Mouse (Mus musculus) intestine, embryonic 16.5 days (tissue): ENCODE data around the gene Gm35315. TPM values are rescaled to one million over a fixed set of nuclear protein-coding genes. Genes with fewer than 3 reads are reported as not detected.
A peak's percentile ranks its signal among the peaks of the same experiment; 100 is the strongest.
"Not testable (repeated sequence)": the region's sequence is repeated elsewhere in the genome, so short reads cannot be mapped to it uniquely, and the experiment has no call there.

Experiments
- ATAC-seq: fragments of 200-750 bp; cut with Nextera tagmentation; 2 replicates; pipeline ENCODE4 v1.8.0; 2017; ENCODE audit warnings: moderate TSS enrichment, moderate library complexity
- H3K27ac ChIP-seq: fragments of 300-500 bp; sonication (generic); 2 replicates; pipeline ENCODE4 v1.5.1; 2014; ENCODE audit warnings: mild to moderate bottlenecking, low read length
- H3K27me3 ChIP-seq: fragments of 300-500 bp; sonication (generic); replicated peaks from 2 replicates; pipeline ENCODE4 v1.6.1; 2014; ENCODE audit warnings: low read length, control low read depth, mixed read lengths; ENCODE audit not compliant: control insufficient read depth, insufficient read depth
- H3K36me3 ChIP-seq: fragments of 300-500 bp; sonication (generic); 2 replicates; pipeline ENCODE4 v1.6.1; 2014; ENCODE audit warnings: low read length, control low read depth; ENCODE audit not compliant: control insufficient read depth, insufficient read depth
- H3K4me1 ChIP-seq: fragments of 300-500 bp; sonication (generic); 2 replicates; pipeline ENCODE4 v1.6.1; 2014; ENCODE audit warnings: low read length, control low read depth, mixed read lengths; ENCODE audit not compliant: control insufficient read depth, insufficient read depth
- H3K4me2 ChIP-seq: fragments of 300-500 bp; sonication (generic); 2 replicates; pipeline ENCODE4 v1.6.1; 2014; ENCODE audit warnings: low read depth, low read length, control low read depth
- H3K4me3 ChIP-seq: fragments of 300-500 bp; sonication (generic); 2 replicates; pipeline ENCODE4 v1.5.1; 2014; ENCODE audit warnings: mild to moderate bottlenecking, low read length
- H3K9ac ChIP-seq: fragments of 300-500 bp; sonication (generic); 2 replicates; pipeline ENCODE4 v1.6.1; 2014; ENCODE audit warnings: low read depth, low read length
- H3K9me3 ChIP-seq: fragments of 300-500 bp; sonication (generic); 2 replicates; pipeline ENCODE4 v1.6.1; 2016; ENCODE audit warnings: low read length, control low read depth; ENCODE audit not compliant: control insufficient read depth
- WGBS: fragments of 180-500 bp; shearing (Covaris S2); extraction: QIAGEN DNeasy Blood & Tissue Kit; methylation state at CpG from one replicate; pipeline ENCODE4 v1.1.7; 2014; 5-methylcytosine and 5-hydroxymethylcytosine counted together
- polyA plus RNA-seq: library from polyadenylated mRNA; unstranded; fragments of >200 nt; fragmentation: Nextera tagmentation; extraction: Ambion mirVana; gene quantifications from 2 replicates; pipeline ENCODE4 v1.2.1, GENCODE M21; 2015

Gene Gm35315
- 1.5 and 2.1 TPM in 2 replicates for polyA plus RNA-seq

DNA sequence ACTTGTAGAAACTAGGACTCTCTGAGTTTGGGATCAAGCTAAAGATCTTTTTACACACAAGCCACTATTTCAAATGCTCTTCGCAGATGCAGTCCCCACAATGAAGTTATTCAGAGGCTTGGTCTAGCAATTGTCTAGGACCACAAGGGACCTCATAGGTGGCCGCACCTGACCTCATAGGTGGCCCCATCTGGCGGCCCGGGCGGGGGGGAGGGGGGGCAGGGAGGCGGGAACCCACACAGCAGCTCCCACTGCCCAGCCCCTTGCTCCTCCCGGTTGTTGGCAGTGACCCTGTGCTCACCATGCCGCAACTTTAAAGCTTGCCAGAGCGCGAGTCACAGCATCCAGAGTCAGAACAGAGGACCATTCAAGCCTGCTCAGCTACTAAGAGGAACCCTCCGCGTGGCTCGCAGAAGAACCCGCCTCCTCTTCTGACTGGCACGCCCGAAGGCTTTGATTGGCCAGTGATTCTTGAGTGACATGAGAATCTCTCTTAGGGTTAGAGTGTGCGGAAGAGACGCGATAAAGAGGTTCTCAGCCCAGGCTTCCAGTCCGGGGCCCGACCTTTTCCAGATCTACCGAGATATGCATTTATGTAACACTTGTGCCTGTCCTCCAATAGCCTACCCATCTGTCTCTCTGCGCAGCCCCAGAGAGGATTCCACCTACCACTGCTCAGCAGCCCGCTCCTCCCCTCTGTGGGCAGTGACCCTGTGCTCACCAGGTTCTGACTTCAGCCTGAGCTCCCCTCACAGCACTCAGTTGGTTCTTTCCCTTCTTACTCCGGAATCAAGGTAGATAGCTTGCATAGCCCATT lies at the start of gene Gm35315:
Gene Gm35315, minus strand, starts transcription at position 391 of the 817 bp plus-strand sequence.
- Histone ChIP-seq H3K27ac (peak within 1 kb of the TSS; percentile 75), H3K4me1 (no peaks in the 10 kb centered on the region), H3K9ac (peak within 1 kb of the TSS; percentile 67), H3K4me2 (peak within 1 kb of the TSS; percentile 92), H3K4me3 (peak within 1 kb of the TSS; percentile 62), H3K9me3 (no peaks in the 10 kb centered on the region), H3K27me3 (no peaks in the 10 kb centered on the region), H3K36me3 (no peaks in the 10 kb centered on the region)
- ATAC-seq: peak; percentile 98
- WGBS: 1% methylated on average over 25 of the region's 25 CpGs

DNA sequence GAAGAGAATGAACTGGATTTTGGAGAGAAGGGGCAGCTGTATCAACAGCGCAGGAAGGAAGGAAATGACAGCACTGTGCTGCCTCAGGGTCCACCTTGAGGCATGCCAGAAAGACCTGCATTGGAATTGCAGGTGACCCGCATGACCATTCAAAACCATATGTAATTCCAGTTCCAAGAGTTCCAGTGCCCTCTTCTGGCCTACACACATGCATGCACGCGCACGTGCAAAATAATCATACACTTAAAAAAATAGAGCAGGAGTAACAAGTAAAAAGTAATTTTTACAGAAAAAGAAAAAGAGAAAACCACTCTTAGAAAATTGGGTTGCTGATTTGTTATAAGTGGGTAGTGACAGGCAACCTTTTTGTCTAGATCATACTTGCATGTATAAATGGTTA lies 48.8 kb upstream of the Gm35315 start:
- 89% methylated on average over 5 of the region's 5 CpGs for WGBS

DNA sequence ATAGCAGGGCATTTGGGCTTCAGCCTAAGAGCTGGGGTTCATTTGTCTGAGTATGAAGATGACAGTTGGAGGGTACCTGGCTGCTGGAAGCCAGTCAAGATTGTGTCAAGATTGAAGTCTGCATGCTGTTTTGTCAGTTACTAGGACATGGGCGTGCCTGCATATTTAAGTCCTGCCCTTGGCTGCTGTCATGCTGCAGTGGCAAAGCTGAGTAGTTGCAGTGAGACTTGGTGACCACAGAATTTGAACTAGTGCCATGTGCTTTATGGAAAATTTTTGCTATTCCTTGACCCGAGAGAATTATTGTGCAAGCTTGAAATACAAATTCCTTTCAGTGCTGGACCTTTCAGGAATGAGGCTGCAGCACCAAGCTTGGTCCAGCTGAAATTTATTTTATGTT lies 48.1 kb upstream of the Gm35315 start:
- Histone ChIP-seq H3K9ac (no peak overlapping the region), H3K4me3 (no peak overlapping the region), H3K27me3 (no peaks in the 10 kb centered on the region), H3K4me2 (no peak overlapping the region), H3K4me1 (no peaks in the 10 kb centered on the region), H3K9me3 (no peaks in the 10 kb centered on the region), H3K27ac (no peak overlapping the region), H3K36me3 (peaks cover 12% of the 10 kb centered on the region; the same call in 1 of the 2 replicates)
- 90% methylated on average over 2 of the region's 2 CpGs for WGBS
- no peak for ATAC-seq

More for the DNA sequence above, 48.8 kb upstream of the Gm35315 start:
- H3K4me3 ChIP-seq: no peak overlapping the region
- no peaks in the 10 kb centered on the region for H3K27me3 ChIP-seq
- no peak overlapping the region for H3K9ac ChIP-seq
- no peak for ATAC-seq
- H3K4me2 ChIP-seq: no peak overlapping the region
- no peak overlapping the region for H3K27ac ChIP-seq
- H3K4me1 ChIP-seq: no peaks in the 10 kb centered on the region
- H3K36me3 ChIP-seq: peaks cover 12% of the 10 kb centered on the region; the same call in 1 of the 2 replicates
- no peaks in the 10 kb centered on the region for H3K9me3 ChIP-seq

DNA sequence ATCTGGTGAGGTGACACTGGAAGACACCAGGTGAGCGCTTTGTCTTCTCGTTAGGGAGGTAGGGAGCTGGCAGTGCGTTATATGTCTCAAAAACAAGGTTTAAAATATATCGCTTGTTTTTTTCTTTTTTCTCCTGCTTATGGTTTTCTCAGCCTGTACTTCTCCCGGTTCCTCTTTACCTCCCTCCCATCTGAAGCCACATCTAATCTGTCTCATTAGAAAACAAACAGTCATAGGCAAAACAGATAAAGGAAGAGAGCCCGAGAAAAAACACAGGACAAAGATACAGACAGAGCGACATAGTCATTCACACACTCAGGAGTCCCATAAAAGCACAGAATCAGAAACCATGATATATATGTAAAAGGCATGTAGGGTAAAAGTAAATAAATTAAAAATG lies 46.2 kb upstream of the Gm35315 start:
- no peak overlapping the region for H3K4me2 ChIP-seq
- H3K36me3 ChIP-seq: peaks cover 5% of the 10 kb centered on the region; the same call in 1 of the 2 replicates
- H3K27me3 ChIP-seq: no peaks in the 10 kb centered on the region
- ATAC-seq: no peak
- 94% methylated on average over 7 of the region's 7 CpGs for WGBS
- H3K27ac ChIP-seq: no peak overlapping the region
- no peaks in the 10 kb centered on the region for H3K4me1 ChIP-seq
- no peak overlapping the region for H3K9ac ChIP-seq
- no peak overlapping the region for H3K4me3 ChIP-seq
- H3K9me3 ChIP-seq: no peaks in the 10 kb centered on the region

DNA sequence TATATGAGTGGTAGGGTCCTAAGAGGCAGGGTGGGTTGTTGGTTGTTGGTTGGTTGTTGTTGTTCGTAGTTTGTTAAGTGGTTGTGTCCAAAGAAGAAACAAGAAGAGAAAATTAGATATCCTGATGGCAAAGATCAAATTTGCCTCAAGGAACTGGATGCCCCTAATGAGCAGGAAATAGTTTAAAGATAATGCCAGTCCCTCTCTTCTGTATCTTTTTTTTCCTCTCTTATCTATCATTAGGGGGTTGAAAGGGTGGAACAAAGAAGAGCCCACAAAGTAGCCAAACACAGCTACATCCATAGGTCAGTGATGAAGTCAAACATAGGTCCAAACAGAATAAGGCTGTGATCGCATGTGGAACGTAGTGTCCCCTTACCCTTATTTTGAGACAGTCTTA lies 45.1 kb upstream of the Gm35315 start:
- Histone ChIP-seq H3K27ac (no peak overlapping the region), H3K9me3 (no peaks in the 10 kb centered on the region), H3K4me2 (no peak overlapping the region), H3K36me3 (0 out of 2 replicates have a peak, but pooled peaks cover 2% of the 10 kb centered on the region), H3K27me3 (no peaks in the 10 kb centered on the region), H3K4me3 (no peak overlapping the region), H3K9ac (no peak overlapping the region), H3K4me1 (no peaks in the 10 kb centered on the region)
- 92% methylated on average over 3 of the region's 3 CpGs for WGBS
- no peak for ATAC-seq

DNA sequence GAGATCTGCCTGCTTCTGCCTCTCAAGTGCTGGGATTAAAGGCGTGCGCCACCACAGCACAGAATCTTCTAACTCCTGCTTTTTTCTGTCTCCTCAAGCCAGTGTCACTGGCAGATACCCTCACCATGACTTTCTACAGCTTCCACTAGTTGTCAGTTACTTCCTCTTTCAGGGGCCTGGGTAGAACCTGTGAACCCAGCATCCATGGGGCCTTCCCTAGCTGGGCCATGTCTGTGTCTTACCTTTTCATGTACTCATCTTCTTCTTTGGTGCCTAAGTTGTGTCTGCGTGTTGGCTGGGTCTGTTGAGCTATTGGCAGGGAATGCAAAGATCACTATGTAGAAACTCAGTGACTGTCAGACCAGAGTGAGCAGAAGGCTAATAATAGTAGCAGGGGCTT lies 43.6 kb upstream of the Gm35315 start:
- H3K9ac ChIP-seq: no peak overlapping the region
- H3K36me3 ChIP-seq: no peaks in the 10 kb centered on the region
- ATAC-seq: no peak
- H3K4me1 ChIP-seq: no peaks in the 10 kb centered on the region
- H3K27me3 ChIP-seq: no peaks in the 10 kb centered on the region
- H3K4me2 ChIP-seq: no peak overlapping the region
- WGBS: 96% methylated on average over 3 of the region's 3 CpGs
- no peaks in the 10 kb centered on the region for H3K9me3 ChIP-seq
- H3K27ac ChIP-seq: no peak overlapping the region
- no peak overlapping the region for H3K4me3 ChIP-seq

DNA sequence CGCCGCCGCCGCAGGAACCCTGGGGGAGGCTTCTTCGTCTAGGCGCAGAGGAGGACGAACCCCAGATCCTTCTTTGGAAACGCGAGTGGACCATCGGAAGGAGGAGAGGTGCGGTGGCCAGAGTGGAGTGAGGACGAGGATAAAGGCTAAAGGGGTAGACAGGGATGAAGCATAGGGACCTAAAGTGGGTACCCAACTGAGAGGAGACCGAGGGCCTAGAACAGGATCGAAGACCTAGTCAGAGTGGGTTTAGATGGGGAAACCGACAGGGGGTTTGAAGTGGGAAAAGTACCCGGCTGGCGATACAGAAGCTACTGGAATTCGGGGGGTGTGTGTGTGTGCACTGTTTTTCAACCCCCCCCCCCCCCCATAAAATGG lies 41.9 kb upstream of the Gm35315 start:
- WGBS: 6% methylated on average over 18 of the region's 18 CpGs

DNA sequence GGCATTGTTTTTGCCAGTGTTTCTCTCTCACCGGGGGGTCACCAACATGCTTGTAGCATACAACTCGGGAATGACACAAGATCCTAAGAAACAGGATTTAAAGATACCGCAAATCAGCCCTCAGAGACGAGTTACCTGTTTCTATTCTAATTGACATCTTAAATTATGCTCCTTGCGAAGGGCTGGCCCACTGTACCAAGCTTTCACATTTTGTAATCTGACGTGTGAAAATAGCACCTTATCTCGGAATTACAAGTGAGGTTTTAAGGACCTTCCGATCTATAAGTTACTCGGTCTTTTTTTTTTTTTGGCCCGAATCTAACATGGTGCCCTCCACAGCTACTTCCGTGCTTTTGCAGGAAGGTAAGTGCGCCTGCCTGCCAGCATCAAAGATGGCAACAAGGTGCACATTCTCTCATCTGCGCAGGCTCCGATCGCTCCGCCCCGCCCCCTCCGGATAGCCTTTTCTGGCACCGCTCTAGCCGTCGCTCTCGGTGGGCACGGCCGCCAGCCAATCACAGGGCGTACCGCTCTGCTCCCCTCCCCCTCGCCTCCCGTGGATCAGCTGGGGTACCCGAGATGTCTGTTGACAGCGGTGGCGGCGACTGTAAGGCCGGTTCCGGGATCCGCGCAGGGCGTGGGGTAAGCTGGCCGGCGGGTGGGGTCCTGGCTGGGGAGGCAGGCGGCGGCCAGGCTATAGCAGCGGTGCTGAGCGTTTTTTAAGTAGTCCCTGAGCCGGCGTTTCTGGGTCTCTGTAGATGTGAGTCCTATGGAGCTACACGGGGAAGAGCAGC lies 41.3 kb upstream of the Gm35315 start, which contains the start of gene Chfr:
Gene Chfr, plus strand, starts transcription at position 550 of the 794 bp plus-strand sequence.
- Histone ChIP-seq H3K4me2 (peak within 1 kb of the TSS; percentile 85), H3K36me3 (no peaks in the 10 kb centered on the region), H3K4me3 (peak within 1 kb of the TSS; percentile 84), H3K27ac (peak within 1 kb of the TSS; percentile 49), H3K27me3 (no peaks in the 10 kb centered on the region), H3K4me1 (no peaks in the 10 kb centered on the region), H3K9ac (peak within 1 kb of the TSS; percentile 81), H3K9me3 (peaks cover 5% of the 10 kb centered on the region; the same call in 1 of the 2 replicates)
- ATAC-seq: peak; percentile 100
- WGBS: 2% methylated on average over 46 of the region's 46 CpGs

More for the DNA sequence above, 41.9 kb upstream of the Gm35315 start:
- ATAC-seq: peak; percentile 39
- Histone ChIP-seq H3K4me1 (no peaks in the 10 kb centered on the region), H3K9ac (peak overlapping the region; percentile 81), H3K27ac (peak overlapping the region; percentile 19; the same call in 1 of the 2 replicates), H3K36me3 (no peaks in the 10 kb centered on the region), H3K9me3 (no peaks in the 10 kb centered on the region), H3K4me2 (peak overlapping the region; percentile 85), H3K27me3 (no peaks in the 10 kb centered on the region), H3K4me3 (peak overlapping the region; percentile 84)

DNA sequence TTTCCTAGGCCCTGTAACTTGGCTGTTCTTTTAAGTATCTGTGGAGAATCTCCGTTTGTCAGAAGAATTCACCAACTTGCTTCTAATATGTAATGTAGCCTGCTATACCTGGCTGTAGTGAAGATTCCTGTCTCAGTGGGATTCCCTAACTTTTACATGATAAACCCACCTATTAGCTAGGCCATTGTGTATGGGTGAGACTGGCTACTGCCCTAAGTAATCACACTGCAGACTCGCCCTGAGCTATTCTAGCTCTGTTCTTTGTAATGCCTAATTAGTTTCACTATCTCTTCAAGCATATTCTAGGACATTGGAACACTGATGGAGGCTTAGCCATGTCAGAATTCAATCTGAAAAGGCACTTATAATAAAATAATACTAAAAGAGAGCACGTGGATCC lies 28.2 kb upstream of the Gm35315 start:
- H3K36me3 ChIP-seq, H3K4me2 ChIP-seq, H3K4me1 ChIP-seq, H3K4me3 ChIP-seq, H3K27me3 ChIP-seq, H3K27ac ChIP-seq, H3K9me3 ChIP-seq, H3K9ac ChIP-seq, ATAC-seq: not testable (repeated sequence)
- WGBS: 84% methylated on average over 3 of the region's 3 CpGs
